Mouse (Mus musculus) ZHBTc4 (cell line): ENCODE data around the gene Dzip1l.
"Not testable (repeated sequence)": the region's sequence is repeated elsewhere in the genome, so short reads cannot be mapped to it uniquely, and the experiment has no call there.

Experiments used
- DNase-seq: peaks from one replicate; pipeline ENCODE4 v3.0.0-alpha.2; 2011; ENCODE audit warnings: low read depth, low spot score

Gene Dzip1l

DNA sequence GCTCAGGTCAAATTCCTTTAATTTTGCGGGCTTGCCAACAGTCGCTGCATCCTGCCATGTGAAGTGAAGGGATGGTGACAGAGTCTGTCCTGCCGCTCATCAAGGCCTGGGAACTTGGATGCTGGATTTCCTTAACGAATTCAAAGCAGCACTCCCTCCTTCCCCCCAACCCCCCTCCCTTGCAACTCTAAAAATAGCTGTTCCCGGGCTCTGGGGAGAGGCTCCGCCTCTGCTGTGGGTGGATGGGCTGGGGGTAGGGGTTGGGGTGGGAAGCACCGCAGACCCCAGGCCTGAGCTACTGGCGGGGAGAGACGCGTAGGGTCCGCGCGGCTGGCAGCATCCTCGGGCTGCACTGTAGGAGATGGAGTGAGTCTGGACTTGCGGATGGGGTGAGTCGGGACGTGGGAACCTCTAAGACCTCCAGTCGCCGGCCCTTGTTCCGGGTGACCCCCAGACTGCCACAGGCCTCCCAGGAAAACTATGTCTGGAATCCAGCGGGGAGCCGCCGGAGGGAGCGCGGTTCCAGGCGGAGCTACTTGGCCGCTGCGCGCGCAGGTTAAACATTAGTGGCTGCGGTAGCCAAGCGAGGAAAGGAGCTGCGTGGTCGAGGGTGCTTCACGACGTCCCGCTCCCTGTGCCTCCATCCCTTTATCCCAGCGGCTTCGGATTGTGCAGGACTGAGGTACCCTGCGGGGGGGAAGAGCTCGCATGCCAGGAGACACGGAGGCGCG, at the start of gene Dzip1l:
Dzip1l (plus strand) TSS at position 216 of the 731 bp plus-strand sequence.
- DNase-seq, result peak; percentile 84

DNA sequence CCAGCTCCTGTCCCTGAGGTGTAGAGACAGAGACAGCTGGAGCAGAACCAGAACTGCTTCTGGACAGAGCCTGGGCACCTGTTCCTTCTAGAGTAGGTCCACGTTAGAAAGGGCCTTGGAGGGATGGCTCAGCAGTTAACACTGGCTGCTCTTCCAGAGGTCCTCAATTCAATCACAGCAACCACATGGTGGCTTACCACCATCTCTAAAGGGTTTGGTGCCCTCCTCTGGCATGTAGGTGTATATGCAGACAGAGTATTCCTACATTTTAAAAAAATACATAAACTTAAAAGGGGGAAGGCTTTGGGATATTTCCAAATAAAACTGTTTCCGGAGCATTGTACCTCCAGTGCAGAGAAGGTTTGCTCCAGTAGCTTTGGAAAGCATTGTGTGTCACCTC, 48.6 kb upstream of the Dzip1l start:
- peak; percentile 77 for DNase-seq

DNA sequence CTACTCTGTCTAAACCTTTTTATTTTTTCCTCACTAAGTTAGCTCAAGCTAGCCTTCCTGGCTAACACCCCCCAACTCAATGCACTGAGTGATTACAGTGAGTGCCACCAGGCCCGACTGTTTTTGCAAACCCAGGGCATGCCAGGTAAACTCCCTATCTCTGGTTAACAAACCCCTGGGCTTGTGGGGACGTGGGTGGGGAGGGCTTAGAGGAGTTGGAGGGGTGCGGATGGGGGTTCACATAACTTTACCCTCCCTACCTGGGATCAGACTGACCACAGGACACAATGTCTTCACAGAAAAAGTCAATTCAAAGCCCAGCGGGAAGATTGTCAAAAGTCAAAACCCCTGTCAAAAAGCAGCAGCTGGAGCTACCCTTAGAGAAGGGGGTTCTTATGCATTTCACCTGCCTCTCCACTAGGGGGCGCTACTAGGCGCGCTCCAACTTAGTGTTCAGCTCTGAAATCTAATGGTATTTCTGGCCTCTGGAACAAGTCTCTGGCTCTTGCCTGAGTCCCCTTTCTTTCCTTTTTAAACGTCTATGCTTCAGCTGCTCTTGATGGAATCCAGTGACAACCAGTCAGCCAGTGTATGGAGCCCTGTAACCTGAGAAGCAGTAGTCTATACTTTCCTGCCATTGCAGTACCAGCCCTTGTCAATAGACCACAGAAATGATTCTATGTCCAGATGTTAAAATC, 41.6 kb upstream of the Dzip1l start:
- DNase-seq, result peak; percentile 79

DNA sequence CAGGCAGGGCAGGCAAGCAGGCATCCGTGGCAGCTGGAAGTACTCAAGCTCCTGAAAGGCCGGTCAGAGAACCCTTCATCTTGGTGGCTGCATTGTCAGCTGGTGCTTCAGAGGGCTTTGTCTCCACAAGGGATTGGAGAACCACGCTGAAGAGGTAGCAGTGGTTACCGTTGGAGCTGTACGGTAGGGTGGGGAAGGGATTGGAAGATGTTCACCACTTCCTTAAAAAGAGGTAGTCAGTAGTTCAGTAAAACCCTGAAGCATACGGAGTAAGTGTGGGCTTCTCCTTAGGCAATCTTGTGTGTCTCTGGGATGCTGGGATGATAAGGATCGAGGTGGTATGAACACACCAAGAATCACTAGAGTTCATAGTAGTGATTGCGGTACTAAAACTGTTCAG, 38.2 kb upstream of the Dzip1l start:
- peak; percentile 35 for DNase-seq

DNA sequence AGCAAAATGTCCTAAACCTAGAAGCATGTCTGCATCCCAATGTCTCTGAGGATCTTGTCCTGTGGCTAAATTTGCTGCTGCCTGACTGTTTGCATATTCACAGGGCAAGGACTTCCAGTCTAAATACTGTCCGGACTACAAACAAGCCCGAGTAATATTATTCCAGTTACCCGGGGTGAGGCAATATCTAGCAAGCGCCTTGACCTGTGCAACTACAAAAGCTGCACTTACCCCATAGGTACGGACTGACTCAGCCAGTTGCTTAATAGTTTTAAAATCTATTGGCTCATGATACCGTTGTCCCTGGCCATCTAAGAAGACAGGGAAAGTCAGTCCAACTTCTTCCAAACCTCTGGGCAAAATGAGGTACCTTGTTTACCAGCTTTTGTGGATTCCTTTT, 30.2 kb upstream of the Dzip1l start:
- not testable (repeated sequence) for DNase-seq

DNA sequence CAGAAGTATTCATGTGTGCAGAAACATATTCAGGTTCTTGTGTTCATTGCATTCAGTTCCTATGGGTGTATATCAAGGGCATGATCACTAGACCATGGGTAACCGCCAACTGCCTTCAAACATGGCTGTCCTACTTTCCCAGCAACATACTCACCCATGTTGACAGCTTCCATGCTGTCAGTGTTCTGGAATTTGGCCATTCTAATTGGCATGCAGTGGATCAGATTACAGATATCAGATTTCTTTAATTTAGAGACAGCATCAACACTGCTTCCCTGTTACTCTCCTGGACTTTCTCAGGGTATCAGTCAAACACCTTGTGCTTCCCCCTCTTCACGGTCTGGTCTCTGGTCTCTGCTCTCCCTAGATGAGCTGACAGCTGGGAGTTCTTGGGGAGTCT, 25.7 kb upstream of the Dzip1l start:
- no peak for DNase-seq

DNA sequence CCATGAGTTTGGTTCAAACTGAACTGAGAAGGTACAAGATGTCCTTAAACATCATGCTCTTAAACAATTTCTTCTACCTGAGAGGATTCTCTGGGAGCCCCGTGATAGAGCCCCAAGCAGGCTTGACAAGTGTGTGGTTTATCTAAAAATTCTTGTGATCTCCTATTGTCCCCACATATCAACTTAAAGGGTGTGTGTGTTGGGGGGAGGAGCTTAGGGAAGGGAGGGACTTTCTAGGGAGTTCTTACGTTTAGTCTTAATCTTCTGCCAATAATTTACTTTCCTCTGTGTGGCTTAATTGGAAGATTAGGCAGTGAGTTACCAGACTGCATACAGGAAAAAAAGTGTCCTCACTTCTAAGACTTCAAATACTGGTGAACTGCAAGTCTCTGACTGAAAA, 17.1 kb upstream of the Dzip1l start, which contains the start of gene A4gnt:
A4gnt (plus strand) TSS at position 301 of the 400 bp plus-strand sequence.
- DNase-seq, result no peak

DNA sequence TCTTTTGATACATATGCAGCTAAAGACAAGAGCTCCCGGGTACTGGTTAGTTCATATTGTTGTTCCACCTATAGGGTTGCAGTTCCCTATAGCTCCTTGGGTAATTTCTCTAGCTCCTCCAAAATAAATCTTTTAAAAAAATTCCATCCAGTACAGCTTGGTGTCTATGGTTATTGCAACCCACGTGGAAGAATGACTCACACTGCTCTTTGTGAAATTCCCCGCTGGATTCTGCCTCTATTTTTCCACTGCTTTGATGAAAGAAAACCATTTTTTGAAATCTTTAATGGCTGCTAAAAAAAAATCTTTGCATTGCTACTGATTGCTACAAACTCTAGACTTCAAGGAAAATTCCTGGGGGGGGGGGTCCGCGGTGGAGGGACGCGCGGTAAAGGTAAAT, 9.6 kb upstream of the Dzip1l start:
- DNase-seq, result no peak

DNA sequence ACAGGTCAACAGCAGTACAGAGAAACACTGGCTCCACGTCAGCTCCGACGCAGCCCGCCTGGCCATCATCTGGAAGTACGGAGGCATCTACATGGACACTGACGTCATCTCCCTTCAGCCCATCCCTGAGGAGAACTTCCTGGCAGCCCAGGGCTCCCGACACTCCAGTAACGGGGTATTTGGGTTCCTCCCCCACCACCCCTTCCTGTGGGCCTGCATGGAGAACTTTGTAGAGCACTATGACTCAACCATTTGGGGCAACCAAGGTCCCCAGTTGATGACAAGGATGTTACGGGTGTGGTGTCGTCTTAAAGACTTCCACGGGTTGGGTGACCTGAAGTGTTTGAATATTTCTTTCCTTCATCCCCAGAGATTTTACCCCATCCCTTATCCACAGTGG, 9.1 kb upstream of the Dzip1l start:
- DNase-seq, result no peak

DNA sequence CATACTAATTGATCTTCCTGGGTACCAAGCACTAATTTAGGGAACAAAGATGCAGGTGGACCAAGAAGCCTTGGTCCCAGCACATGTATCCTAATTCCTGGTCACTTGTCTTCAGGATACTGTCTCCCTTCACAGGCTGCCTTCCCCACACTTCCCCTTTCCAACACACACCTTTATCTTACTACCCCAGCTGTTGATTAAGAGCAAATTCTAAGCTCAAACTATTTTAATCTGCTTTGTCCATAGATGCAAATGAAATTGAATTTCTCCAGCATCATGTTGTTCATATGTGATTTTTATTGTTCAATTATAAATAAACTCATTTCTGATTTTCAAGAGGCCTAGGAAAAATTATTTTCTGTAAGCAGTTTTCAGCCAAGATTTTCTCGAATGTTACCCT, 7.3 kb upstream of the Dzip1l start:
- no peak for DNase-seq

DNA sequence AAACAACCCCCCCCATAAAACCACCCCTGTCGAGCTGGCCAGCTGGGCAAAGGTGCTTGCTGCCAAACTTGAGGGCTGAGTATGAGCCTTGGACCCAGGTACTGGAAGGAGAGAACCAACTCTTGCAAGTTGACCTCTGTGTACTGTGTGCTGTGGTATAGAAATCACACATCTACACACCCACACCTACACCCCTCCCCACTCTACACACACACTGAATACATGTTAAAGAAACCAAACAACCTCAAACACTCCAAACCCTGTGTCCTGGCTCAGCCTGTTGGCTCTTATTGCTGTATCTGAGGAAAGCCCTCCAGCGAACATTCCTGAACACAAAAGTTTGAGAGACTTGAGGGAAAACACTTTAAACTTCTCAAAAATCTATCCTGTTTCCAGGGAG, 6.3 kb upstream of the Dzip1l start:
- no peak for DNase-seq

DNA sequence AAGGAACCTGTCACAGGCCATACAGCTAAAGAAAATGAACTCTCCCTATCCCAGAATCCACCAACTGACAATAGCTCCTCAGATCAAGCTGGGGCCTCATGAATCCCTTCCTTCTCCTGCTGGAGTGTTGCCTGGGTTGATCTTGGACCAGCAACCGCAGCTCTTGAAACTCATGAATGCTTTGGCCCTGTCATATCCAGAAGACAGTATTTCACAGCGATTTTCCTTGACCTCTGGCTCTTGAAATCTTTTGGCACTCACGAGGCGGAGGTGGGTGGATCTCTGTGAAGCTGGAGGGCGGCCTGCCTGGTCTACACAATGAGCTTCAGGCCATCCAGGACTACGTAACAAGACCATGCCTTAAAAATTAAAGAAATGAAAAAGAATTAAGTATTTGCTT, 5.2 kb upstream of the Dzip1l start:
- DNase-seq, result no peak

DNA sequence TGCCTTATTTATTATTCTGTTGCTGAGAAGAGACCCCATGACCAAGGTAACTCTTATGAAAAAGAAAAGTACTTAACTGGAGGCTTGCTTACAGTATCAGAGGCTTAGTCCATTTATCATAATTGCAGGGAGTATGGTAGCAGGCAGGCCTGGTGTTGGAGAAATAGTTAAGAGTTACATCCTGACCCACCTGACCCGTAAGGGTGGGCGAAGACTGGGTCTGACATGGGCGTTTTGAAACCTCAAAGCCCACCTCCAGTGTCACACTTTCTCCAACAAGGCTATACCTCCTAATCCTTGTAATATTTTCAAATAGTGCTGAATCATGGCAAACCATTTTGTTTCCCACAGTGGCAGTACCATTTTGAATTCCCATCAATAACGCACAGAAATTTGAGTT, 715 bp upstream of the Dzip1l start:
- no peak for DNase-seq

DNA sequence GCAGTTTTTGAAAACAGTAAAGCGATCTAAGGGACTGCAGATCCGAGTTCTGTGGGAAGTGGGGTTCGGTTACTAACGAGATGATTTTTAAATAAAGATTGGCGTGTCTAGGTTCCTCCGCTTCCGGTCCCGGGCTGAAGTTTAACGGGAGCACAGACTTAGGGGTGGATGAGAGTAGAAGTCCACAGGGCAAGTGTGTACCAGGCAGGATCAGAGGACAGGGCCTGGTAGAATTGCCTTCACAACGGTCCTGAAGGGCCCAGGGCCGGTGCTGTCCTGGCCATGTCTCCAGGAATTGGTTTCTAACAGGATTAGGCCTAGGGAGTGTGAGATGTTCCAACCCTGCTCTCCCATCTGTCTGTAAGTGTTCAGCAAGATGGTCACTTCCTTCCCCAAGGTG, 775 bp downstream of the Dzip1l start:
- DNase-seq, result peak; percentile 17

DNA sequence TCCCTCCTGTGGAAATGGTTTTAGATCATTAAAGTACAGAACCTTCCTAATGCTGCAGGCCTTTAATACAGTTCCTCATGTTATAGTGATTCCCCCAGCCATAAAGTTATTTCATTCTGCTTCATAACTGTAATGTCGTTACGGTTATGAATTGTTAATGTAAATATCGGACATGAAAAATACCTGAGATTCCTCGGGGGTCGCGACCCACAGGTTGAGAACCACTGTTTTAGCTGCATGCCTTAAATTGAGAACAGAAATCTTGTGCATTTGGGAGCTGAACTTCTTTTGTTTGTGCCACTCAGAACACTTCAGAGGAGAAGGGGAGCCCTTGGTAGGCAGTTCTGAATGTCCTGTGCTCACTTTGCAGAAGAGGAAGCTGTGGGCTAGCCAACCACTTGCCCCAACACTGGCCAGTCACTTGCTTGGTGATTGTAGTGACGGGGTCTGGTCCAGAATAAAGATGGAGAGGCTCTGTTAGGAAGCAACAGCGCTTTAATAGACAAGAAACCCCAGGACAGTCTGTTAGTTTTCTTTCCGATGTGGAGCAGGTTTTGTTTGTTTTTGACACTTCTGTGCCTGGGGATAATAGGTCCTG, 1.3 kb downstream of the Dzip1l start:
- no peak for DNase-seq

DNA sequence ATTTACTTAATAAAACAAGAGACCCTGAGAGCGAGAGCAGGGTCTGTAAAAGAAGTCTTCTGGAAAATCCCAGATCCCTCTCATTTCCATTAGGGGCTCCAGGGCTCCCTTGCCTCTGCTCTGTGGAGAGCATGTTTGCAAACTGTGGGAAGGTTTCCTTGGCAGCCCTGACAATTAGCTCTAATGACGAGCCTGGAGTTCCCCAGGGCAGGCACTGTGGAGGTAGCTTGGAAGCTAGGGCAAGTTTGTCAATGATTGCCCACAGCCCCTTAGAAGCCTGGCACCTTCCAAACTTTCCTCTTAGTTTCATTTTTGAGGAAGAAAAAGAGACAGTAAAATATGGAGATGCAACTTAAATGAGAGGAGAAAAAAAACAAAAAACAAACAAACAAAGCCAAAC, 2.5 kb downstream of the Dzip1l start:
- DNase-seq, result no peak

DNA sequence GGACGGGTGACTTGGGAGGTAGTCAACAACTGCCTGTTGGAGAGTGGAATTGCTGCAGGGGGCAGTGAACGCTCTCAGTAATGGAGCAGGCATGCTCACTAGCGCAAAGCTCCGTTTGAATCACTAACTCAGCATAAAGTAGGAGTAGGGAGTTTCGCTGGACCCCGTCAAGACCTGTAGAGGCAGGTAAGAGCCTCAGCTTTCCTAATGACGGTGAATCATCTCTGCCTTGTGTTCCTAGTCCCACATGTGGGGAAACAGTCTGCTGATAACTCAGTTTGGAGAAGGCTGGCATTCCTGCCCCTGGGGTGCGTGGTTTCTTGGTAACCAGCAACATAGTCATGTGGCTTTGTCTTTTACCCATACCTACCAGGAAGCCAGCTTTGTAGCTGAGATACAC, 3.0 kb downstream of the Dzip1l start:
- DNase-seq, result no peak

DNA sequence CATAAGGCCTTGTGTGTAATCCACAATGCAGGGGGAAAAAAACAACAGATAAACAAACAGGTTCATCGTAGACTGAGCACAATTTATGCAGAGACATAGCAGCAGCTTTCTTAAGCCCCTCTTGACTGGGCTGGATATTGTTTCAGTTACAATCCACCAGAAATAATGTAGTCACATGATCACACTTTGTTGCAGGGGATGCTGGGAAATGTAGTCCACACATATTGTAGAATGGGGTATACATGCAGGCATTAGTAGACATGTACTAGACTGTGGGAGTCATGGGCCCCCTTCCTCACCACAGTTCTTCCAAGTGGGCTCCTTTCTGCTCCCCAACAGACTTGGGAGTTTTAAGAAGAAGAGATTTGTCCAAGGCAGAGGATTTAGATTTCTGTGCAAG, 7.5 kb downstream of the Dzip1l start:
- no peak for DNase-seq

DNA sequence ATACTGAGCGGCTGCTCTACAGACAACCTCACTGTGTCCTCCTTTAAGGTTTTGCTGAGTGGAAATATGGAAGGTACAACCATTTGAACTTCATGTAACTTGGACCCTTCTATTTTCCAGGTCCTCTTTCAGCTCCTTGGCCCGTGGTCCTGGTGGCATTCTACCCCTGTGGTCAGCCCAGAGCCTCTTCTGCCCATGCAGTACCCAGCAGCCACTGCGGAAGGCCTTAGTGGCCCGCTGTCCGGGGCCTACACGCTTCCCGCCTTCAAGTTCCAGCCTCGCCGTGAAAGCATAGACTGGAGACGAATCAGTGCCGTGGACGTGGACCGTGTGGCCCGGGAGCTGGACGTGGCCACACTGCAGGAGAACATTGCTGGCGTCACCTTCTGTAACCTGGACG, 7.9 kb downstream of the Dzip1l start:
- DNase-seq, result no peak

DNA sequence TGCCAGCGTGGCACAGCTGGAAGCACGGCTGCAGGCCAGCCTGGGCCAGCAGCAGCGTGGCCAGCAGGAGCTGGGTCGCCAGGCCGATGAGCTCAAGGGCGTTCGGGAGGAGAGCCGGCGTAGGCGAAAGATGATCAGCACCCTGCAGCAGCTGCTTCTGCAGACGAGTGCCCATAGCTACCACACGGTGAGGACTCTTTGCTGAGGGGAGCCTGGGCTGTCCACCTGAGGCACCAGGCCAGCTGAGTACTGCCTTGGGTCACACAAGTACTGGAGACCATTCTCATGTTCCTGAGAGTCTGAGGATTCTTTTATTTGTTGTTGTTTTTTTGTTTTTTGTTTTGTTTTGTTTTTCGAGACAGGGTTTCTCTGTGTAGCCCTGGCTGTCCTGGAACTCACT, 8.4 kb downstream of the Dzip1l start:
- no peak for DNase-seq

DNA sequence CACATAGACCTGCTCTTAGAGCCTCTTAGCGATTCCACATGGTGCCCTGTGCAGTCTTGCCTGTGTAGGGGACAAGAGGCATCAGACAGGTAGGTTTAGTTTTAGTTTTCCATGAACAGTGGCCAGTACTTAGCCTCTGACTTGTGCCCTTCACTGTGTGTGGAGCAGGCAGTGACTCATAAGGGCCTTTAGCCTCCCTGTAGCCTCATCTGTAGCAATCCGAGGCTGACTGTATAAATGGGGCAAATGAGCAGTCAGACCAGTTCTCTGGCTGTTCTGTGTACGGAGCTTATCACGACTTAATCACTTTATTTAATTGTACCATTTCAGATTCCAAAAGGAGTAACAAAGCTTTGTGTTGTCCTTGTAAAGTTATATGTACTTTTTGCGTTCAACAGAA, 10.7 kb downstream of the Dzip1l start:
- DNase-seq, result no peak

DNA sequence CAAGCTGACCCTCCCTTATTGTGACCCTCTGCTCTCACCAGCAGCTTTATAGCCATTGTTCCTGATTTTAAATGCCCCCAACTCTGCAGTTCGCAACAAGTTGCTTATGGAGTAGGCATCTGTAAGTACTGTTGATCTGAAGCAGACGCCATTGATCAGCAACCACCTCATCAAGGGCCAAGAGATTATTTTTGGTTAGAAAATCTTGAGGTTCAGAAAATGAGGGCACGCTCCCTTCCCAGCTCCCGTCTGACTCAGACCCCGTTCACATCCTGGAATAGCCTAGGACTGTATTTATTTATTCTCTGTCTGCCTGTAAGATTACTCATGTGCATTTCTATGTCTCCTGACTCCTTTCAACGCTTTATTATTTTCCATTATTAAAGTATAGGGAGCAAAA, 16.1 kb downstream of the Dzip1l start:
- DNase-seq, result no peak

DNA sequence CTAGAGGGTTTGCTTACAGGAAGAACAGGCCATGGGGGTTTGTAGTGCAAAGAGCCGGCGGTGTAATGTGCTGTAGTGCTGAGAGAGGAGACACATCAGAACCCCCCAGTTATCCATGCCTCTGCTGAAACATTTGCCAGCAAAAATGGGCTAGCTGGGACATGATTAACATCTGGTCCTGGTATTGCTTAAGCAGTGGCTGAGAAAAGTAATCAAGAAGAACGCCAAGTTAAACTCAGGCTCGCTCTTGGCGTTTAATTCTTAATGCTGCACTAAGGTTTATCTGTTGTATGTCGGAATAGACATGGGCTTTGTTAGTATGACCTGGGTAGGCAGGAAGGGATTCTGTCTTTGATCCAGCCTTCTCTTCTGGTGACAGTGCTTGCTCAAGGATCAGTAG, 16.8 kb downstream of the Dzip1l start:
- DNase-seq, result no peak
